Mouse (Mus musculus): ENCODE results near the gene Fabp6. TPM values are rescaled to one million over a fixed set of nuclear protein-coding genes. Genes with fewer than 3 reads are reported as not detected.

Gene Fabp6
- polyA plus RNA-seq, 1 experiment from 2014 or later = not detected

DNA sequence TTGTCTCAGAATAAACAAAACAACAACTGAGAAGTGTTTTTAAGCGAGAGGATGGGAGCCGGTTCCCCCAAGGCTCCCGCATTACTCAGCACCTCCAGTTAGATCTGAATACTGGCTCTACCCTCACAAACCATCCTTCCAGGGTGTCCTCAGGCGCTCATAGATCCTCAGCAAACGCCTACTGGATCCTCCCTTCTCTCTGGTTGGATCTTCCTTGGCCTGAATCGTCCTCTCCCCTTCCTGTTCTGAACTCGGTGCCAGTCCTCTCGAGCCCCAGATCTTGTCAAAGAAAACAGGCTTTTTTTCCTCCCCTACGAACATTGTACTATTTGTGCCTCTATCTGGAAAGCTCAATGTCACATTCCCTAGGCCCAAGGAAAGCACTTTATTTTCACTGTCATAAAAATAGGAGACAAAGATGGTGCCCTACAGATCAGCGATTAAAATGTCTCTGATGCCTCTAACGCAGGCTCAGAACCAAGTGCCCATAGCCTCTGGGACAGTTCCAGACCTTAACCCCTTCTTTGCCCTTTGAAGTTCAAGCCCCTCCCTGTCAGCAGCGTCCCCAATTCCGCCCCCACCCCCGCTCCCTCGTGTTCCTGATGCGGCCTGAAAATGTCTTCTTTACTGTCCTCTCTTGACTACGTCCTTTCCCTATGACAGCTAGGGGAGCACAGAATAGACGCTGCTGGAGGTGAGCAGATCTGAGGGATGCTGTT is 25.7 kb upstream of the Fabp6 start:
- Histone ChIP-seq H3K4me3 (ENCODE audit: low read depth, low read length) (no peak overlapping the region), H3K4me2 (ENCODE audit: low read depth) (peak overlapping the region; percentile 12)

DNA sequence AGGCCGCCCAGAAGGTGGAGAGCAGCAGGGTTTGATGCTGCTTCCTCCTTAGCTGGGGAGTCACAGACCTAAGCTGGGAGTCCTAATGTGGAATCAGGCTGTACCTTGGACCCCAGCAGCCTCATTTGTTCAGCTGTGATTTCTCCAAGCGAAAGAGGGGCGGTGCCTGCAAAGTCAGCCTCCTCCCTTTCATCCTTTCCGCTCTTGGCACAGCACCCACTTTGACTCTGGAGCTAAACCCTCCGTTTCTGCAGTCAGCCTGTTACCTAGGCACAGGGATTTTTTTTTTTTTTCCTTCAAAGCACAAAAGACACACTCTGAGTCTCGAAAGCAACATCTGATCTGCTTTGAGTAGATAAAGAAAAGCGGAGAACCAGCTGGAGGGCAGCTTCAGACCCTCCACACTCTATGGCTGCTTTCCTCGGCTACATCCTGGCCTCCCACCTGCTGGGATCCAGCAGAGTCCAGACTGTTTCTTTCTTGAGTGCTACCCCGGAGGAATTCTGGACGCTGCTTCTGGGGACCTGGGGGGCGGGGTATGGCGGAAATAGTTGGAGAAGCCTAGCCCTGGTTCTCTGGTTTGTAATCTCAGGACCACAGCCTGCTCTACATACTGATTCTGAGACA is 25.1 kb upstream of the Fabp6 start:
- WGBS = 9% methylated on average over 12 of the region's 12 CpGs
- ATAC-seq (ENCODE audit: insufficient read depth, low FRiP score, low TSS enrichment) = no peak
- no peak overlapping the region for H3K4me3 ChIP-seq (ENCODE audit: low read depth, low read length)
- no peaks in the 10 kb centered on the region for H3K27me3 ChIP-seq (ENCODE audit: control insufficient read depth, insufficient read depth, low read length)
- DNase-seq (ENCODE audit: low spot score) = peak; percentile 37
- H3K36me3 ChIP-seq (ENCODE audit: control insufficient read depth, insufficient read depth, low read length) = no peaks in the 10 kb centered on the region
- H3K4me1 ChIP-seq (ENCODE audit: control insufficient read depth, insufficient read depth, low read length) = no peaks in the 10 kb centered on the region
- peak overlapping the region; percentile 12 for H3K4me2 ChIP-seq (ENCODE audit: low read depth)
- H3K27ac ChIP-seq (ENCODE audit: low read depth, low read length) = no peak overlapping the region
- no peaks in the 10 kb centered on the region for H3K9me3 ChIP-seq (ENCODE audit: control insufficient read depth, low read length)
- H3K9ac ChIP-seq (ENCODE audit: low read length) = 0 out of 2 replicates have a peak overlapping the region, but pooled peaks have one; percentile 3

More for the DNA sequence above, 25.7 kb upstream of the Fabp6 start:
- WGBS = 32% methylated on average over 18 of the region's 18 CpGs
- Histone ChIP-seq H3K27me3 (ENCODE audit: control insufficient read depth, insufficient read depth, low read length) (no peaks in the 10 kb centered on the region), H3K9me3 (ENCODE audit: control insufficient read depth, low read length) (no peaks in the 10 kb centered on the region), H3K4me1 (ENCODE audit: control insufficient read depth, insufficient read depth, low read length) (no peaks in the 10 kb centered on the region), H3K27ac (ENCODE audit: low read depth, low read length) (no peak overlapping the region), H3K9ac (ENCODE audit: low read length) (0 out of 2 replicates have a peak overlapping the region, but pooled peaks have one; percentile 3), H3K36me3 (ENCODE audit: control insufficient read depth, insufficient read depth, low read length) (no peaks in the 10 kb centered on the region)
- ATAC-seq (ENCODE audit: insufficient read depth, low FRiP score, low TSS enrichment) (no peak), DNase-seq (ENCODE audit: low spot score) (no peak)

DNA sequence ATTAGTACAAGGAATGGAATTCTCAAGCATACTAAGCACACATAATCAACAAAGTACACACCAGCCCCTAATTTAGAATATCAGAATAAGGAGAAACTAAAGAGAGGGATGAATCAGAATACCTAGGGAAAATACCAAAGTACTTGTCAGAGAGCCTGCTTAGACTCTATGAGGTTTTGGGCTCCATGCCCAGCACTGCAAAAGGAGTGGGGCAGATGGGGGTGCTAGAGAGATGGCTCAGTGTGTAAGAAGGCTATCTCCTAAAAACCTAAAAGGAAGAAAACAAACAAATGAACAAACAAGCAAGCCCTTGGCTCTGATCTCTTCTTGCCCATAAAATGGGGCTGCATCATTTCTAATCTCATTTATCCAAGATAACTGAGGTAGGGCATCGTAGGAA is 23.0 kb upstream of the Fabp6 start:
- no peaks in the 10 kb centered on the region for H3K36me3 ChIP-seq (ENCODE audit: control insufficient read depth, insufficient read depth, low read length)
- no peak overlapping the region for H3K27ac ChIP-seq (ENCODE audit: low read depth, low read length)
- no peak overlapping the region for H3K4me3 ChIP-seq (ENCODE audit: low read depth, low read length)
- 93% methylated on average over 1 of the region's 1 CpGs for WGBS
- no peak overlapping the region for H3K4me2 ChIP-seq (ENCODE audit: low read depth)
- ATAC-seq (ENCODE audit: insufficient read depth, low FRiP score, low TSS enrichment) = no peak
- H3K27me3 ChIP-seq (ENCODE audit: control insufficient read depth, insufficient read depth, low read length) = no peaks in the 10 kb centered on the region
- H3K9me3 ChIP-seq (ENCODE audit: control insufficient read depth, low read length) = no peaks in the 10 kb centered on the region
- no peak overlapping the region for H3K9ac ChIP-seq (ENCODE audit: low read length)
- no peaks in the 10 kb centered on the region for H3K4me1 ChIP-seq (ENCODE audit: control insufficient read depth, insufficient read depth, low read length)
- no peak for DNase-seq (ENCODE audit: low spot score)

DNA sequence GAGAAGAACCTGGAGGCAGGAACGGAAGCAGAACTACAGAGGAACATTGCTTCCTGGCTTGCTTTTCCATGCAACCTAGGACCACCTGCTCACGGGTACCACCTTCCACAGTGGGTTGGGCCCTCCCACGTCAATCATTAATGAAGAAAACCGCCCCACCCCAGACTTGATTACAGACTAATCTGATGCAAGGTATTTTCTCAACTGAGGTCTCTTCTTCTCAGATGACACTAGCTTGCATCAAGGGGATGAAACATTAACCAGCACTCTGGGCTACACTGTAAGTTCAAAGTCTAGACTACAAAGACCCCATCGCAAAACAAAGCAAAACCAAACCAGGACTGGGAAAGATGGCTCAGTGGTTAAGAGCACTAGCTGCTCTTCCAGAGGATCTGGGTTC is 20.4 kb upstream of the Fabp6 start:
- Histone ChIP-seq H3K4me1 (ENCODE audit: control insufficient read depth, insufficient read depth, low read length) (no peaks in the 10 kb centered on the region), H3K27me3 (ENCODE audit: control insufficient read depth, insufficient read depth, low read length) (no peaks in the 10 kb centered on the region), H3K4me2 (ENCODE audit: low read depth) (no peak overlapping the region), H3K4me3 (ENCODE audit: low read depth, low read length) (no peak overlapping the region), H3K36me3 (ENCODE audit: control insufficient read depth, insufficient read depth, low read length) (no peaks in the 10 kb centered on the region), H3K9me3 (ENCODE audit: control insufficient read depth, low read length) (no peaks in the 10 kb centered on the region), H3K9ac (ENCODE audit: low read length) (no peak overlapping the region), H3K27ac (ENCODE audit: low read depth, low read length) (no peak overlapping the region)
- no peak for DNase-seq (ENCODE audit: low spot score)
- 83% methylated on average over 5 of the region's 5 CpGs for WGBS
- ATAC-seq (ENCODE audit: insufficient read depth, low FRiP score, low TSS enrichment) = no peak

DNA sequence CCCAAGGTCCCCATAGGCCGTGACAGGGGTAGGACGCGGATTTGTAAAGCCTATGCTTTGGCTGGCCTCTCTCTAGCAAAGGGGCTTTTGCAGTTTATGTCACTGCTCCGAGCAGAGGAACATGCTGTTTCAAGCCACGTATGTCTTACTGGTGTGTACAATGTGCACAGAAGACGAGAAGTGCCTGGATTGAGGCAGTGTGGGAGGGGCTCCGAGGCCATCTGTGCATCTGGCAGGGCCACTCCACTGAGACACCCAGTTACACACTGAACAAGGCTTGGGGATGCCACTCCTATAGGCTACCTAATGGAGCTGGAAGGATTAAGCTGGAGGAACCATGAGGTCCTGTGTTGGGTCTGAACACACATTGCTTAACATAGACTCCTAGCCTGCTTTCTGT is 17.1 kb upstream of the Fabp6 start:
- WGBS = 57% methylated on average over 7 of the region's 7 CpGs
- Histone ChIP-seq H3K9me3 (ENCODE audit: control insufficient read depth, low read length) (no peaks in the 10 kb centered on the region), H3K4me3 (ENCODE audit: low read depth, low read length) (no peak overlapping the region), H3K9ac (ENCODE audit: low read length) (no peak overlapping the region), H3K27ac (ENCODE audit: low read depth, low read length) (no peak overlapping the region), H3K36me3 (ENCODE audit: control insufficient read depth, insufficient read depth, low read length) (no peaks in the 10 kb centered on the region), H3K4me2 (ENCODE audit: low read depth) (no peak overlapping the region), H3K27me3 (ENCODE audit: control insufficient read depth, insufficient read depth, low read length) (no peaks in the 10 kb centered on the region), H3K4me1 (ENCODE audit: control insufficient read depth, insufficient read depth, low read length) (no peaks in the 10 kb centered on the region)
- no peak for ATAC-seq (ENCODE audit: insufficient read depth, low FRiP score, low TSS enrichment)
- no peak for DNase-seq (ENCODE audit: low spot score)

DNA sequence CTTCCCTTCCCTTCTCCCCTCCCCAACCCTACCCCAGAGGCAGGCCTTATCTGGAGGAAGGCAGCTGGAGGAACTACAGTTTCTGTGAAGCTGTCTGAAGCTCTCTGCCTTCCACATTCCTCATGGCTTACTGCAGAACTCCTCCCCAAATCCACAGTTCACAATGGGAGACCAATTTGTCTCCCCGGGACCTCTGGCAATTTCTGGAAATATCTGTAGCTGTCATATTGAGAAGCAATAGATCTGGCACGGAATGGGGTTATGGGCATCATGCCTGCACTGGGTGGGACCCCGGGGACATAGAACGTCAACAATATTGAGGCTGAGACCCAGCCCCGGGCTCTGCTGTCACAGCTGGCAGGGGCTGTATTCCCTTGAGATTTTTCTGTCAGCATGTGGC is 16.6 kb upstream of the Fabp6 start:
- WGBS = 66% methylated on average over 5 of the region's 5 CpGs
- no peaks in the 10 kb centered on the region for H3K27me3 ChIP-seq (ENCODE audit: control insufficient read depth, insufficient read depth, low read length)
- no peaks in the 10 kb centered on the region for H3K9me3 ChIP-seq (ENCODE audit: control insufficient read depth, low read length)
- H3K4me3 ChIP-seq (ENCODE audit: low read depth, low read length) = no peak overlapping the region
- no peak overlapping the region for H3K4me2 ChIP-seq (ENCODE audit: low read depth)
- DNase-seq (ENCODE audit: low spot score) (no peak), ATAC-seq (ENCODE audit: insufficient read depth, low FRiP score, low TSS enrichment) (no peak)
- H3K36me3 ChIP-seq (ENCODE audit: control insufficient read depth, insufficient read depth, low read length) = no peaks in the 10 kb centered on the region
- H3K27ac ChIP-seq (ENCODE audit: low read depth, low read length) = no peak overlapping the region
- 0 out of 2 replicates have a peak, but pooled peaks cover under 1% of the 10 kb centered on the region for H3K4me1 ChIP-seq (ENCODE audit: control insufficient read depth, insufficient read depth, low read length)
- H3K9ac ChIP-seq (ENCODE audit: low read length) = no peak overlapping the region

DNA sequence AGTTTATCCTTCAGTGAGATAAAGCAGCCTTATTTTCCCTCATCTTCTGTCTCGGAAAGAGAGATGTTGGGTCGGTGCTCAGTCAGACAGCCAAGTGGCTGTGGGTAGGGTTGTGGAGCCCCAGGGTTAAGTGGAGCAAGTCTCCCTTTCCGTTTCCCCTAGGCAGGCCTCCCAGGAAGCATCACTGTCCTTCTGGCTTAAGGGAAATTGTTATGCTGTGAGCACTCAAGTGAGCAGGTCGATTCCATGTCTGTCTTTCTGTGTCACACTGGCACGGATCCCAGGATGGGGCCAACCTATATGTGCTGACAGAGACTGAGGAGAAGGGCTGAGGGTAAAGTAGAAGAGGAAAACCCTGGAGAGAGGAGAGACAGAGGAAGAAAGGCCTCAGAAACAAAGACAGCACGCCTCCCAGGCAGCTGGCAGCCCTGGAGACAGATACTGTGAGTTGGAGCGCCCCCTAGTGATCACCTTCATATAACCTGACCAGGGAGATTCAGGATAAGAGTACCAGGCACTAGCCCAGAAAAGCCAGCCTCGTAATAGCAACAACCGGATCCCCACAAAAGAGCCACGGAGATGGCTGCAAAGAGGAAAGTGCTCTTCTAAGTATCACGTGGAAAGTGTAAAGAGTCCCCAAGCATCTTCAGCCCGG is 11.6 kb upstream of the Fabp6 start:
- 0 out of 2 replicates have a peak, but pooled peaks cover 3% of the 10 kb centered on the region for H3K4me1 ChIP-seq (ENCODE audit: control insufficient read depth, insufficient read depth, low read length)
- H3K27me3 ChIP-seq (ENCODE audit: control insufficient read depth, insufficient read depth, low read length) = no peaks in the 10 kb centered on the region
- H3K36me3 ChIP-seq (ENCODE audit: control insufficient read depth, insufficient read depth, low read length) = no peaks in the 10 kb centered on the region
- H3K9me3 ChIP-seq (ENCODE audit: control insufficient read depth, low read length) = no peaks in the 10 kb centered on the region
- H3K9ac ChIP-seq (ENCODE audit: low read length) = peak overlapping the region; percentile 55
- no peak overlapping the region for H3K4me3 ChIP-seq (ENCODE audit: low read depth, low read length)
- DNase-seq (ENCODE audit: low spot score) = peak; percentile 90
- peak; percentile 92 for ATAC-seq (ENCODE audit: insufficient read depth, low FRiP score, low TSS enrichment)
- peak overlapping the region; percentile 60 for H3K27ac ChIP-seq (ENCODE audit: low read depth, low read length)
- no peak overlapping the region for H3K4me2 ChIP-seq (ENCODE audit: low read depth)
- 31% methylated on average over 12 of the region's 12 CpGs for whole genome bisulfite sequencing

DNA sequence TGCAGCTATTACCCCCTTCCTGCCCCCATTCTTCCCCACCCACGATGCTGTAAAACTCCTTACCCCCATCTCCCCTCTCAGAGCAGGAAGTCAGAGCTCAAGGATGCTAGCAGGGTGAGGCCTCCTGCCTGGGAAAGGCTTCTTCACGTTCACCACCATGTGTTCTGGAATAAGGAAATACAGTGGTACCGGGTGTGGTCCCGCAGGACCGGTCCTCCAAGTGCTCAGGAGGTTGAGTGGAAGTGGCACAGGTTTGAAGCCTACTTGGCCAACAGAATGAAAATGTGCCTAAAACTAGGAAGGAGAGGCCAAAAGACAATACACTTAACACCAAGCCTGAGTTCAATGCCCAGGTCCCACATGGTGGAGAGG is 9.3 kb upstream of the Fabp6 start:
- 75% methylated on average over 5 of the region's 5 CpGs for WGBS
- no peak overlapping the region for H3K27ac ChIP-seq (ENCODE audit: low read depth, low read length)
- ATAC-seq (ENCODE audit: insufficient read depth, low FRiP score, low TSS enrichment) (no peak), DNase-seq (ENCODE audit: low spot score) (no peak)
- H3K4me3 ChIP-seq (ENCODE audit: low read depth, low read length) = no peak overlapping the region
- H3K9ac ChIP-seq (ENCODE audit: low read length) = no peak overlapping the region
- H3K4me1 ChIP-seq (ENCODE audit: control insufficient read depth, insufficient read depth, low read length) = 0 out of 2 replicates have a peak, but pooled peaks cover 3% of the 10 kb centered on the region
- H3K36me3 ChIP-seq (ENCODE audit: control insufficient read depth, insufficient read depth, low read length) = no peaks in the 10 kb centered on the region
- no peaks in the 10 kb centered on the region for H3K9me3 ChIP-seq (ENCODE audit: control insufficient read depth, low read length)
- H3K4me2 ChIP-seq (ENCODE audit: low read depth) = no peak overlapping the region
- no peaks in the 10 kb centered on the region for H3K27me3 ChIP-seq (ENCODE audit: control insufficient read depth, insufficient read depth, low read length)

Data from neural tube, embryonic 11.5 days (tissue).